Mouse (Mus musculus) gastrocnemius, adult 18-20 months (tissue): Measurements from ENCODE around the gene Syt11. TPM values are rescaled to one million over a fixed set of nuclear protein-coding genes. Genes with fewer than 3 reads are reported as not detected.
A peak's percentile ranks its signal among the peaks of the same experiment; 100 is the strongest.
"Not testable (repeated sequence)": the region's sequence is repeated elsewhere in the genome, so short reads cannot be mapped to it uniquely, and the experiment has no call there.

Experiments used
- DNase-seq: peaks from one replicate; pipeline ENCODE4 v3.0.0; 2021; ENCODE audit warnings: low spot score
- total RNA-seq, 2 experiments: library from RNA; stranded (reverse); gene quantifications; 2 replicates each; pipeline ENCODE4 v1.2.3; 2021

Syt11 gene
- total RNA-seq, 2 experiments from 2014 or later = 3.7 to 4.6 TPM

DNA sequence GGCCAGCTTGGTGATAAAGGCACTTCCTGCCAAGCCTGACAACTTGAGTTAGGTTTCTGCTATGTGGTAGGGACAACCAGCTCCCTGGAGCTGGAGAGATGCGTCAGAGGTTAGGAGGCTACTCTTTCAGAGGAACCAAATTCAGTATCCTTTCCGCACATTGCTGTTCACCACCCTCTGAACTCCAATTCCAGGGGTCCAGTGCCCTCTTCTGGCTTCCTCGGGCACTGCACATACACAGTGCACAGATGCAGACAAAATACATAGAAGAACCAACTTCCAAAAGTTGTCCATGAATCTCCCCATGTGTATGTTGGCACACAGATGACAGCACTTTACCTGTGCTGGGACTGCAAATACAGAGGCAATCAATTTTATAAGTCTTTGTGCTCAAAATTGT is 36.3 kb downstream of the Syt11 start:
- DNase-seq = peak; percentile 62

DNA sequence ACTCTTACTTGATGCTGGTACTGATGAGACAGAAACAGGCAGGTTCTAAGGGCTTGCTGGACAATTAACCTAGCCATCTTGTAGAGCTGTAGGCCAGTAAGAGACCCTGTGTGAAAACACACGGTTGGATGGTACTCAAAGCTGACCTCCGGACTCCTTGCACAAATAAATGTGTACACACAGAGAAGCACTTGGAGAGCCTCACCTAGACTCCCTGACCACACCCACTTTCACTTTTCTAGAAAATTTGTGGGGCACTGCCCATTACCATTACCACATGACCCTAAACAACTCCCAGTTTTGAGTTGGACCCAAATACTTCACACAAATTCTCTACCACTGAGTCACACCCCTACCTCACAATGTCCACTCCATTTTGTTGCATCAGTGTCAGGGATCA is 38.4 kb downstream of the Syt11 start:
- no peak for DNase-seq

DNA sequence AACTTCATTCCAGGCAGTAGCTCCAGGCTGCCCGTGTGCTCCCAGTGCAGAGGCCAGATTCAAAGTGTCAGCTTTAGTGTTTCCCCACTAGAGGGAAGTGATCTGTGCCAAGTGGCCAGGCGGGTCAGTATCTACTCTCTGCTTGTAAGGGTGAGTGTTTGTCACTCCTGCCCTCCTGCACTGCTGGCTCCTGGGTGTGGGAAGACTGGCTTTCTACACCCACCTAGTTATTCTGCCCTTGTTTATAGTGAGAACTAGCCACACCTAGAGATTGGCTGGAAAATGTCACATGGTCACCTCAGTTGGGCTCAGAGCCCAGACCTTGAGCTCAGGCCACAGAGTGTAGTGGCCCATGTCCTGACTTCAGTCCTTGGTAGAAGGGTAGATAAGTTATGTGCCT is 55.9 kb downstream of the Syt11 start:
- peak; percentile 52 for DNase-seq

DNA sequence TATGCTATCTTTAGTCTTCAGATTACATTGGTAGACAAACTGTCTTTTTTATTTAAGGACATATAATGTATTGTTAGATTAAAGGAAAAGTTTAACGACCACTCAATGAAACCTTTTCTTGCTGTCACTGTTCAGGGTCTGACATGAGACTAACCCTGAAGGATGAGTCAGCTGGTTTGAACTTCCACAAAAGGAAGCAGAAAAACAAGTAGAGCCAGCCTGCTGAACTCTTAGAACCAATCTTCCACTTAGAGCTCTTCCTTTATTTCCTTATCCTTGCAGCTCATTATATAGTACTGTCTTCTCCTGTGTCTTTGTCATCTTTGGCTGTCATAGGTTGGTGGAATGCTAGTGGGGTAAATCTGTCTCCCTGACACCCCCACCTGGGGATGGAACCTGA is 57.1 kb downstream of the Syt11 start:
- no peak for DNase-seq

DNA sequence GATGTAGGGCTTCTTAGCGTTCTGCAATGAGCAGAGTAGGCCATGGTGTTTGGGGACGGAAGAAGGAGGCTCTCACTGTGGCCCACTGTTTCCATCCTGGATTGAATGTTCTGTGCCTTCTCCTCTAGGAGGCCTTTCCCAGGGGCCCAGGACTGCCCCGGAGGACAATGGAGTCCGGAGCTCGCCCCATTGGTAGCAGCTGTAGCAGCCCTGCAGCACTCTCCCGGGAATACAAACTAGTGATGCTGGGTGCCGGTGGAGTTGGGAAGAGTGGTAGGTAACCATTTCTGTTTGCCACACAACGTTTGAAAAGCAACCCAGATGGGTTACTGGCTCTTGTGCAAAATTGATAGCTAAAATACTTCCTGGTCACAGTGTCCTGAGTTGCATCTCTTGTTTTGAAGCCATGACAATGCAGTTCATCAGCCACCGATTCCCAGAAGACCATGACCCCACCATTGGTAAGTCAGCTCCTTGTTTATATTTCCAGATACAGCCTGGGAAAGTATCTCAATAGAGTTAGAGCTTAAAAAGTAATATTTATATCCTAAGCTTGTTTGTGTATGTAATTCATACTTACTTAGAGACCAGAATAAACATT is 57.7 kb downstream of the Syt11 start:
- no peak for DNase-seq

DNA sequence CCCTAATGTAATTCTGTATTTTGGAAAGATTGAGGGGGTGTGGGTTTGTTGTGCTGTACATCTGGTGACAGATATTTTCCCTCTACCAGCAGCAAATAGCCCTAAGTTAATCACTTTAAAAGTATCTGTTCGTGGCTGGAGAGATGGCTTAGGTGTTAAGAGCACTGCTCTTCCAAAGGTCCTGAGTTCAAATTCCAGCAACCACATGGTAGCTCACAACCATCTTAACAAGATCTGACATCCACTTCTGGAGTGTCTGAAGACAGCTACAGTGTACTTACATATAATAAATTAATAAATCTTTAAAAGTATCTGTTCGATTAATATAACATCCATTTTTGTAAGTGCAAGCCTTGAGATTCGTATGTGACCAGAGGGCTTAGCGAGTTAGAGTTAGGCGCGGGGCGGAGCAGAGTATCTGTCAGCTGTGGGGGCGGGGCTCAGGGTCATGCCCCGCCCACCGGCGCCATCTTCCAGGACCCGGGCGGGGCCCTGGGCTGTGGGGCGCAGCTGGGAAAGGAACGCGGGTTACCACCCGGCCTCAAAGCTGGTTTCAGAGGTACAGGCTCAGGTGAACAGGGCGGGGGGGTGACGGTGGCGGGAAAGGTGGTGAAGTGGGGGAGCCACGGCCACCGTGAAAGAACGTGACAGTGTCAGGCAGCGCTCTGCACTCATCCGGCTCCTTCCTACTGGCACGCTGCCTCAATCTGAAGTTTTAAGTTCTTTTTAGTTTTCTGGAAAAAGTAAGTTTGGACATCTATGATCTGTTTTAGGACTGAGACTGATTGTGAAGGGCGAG is 58.4 kb downstream of the Syt11 start, which contains the start of gene Rit1:
Rit1 (plus strand) TSS at position 440 of the 799 bp plus-strand sequence.
- peak; percentile 82 for DNase-seq

DNA sequence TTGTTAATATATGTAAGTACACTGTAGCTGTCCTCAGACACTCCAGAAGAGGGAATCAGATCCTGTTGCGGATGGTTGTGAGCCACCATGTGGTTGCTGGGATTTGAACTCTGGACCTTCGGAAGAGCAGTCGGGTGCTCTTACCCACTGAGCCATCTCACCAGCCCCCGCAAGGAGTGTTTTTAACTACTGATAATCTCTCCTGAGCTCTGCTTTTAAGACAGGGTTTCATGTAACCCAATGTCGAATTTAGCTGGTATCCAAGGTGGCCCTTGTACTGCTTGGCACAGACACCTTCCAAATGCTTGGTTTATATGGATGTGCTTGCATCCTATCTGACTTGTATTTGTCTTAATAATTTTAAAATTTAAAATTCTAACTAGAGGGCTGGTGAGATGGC is 59.2 kb downstream of the Syt11 start:
- DNase-seq = not testable (repeated sequence)

DNA sequence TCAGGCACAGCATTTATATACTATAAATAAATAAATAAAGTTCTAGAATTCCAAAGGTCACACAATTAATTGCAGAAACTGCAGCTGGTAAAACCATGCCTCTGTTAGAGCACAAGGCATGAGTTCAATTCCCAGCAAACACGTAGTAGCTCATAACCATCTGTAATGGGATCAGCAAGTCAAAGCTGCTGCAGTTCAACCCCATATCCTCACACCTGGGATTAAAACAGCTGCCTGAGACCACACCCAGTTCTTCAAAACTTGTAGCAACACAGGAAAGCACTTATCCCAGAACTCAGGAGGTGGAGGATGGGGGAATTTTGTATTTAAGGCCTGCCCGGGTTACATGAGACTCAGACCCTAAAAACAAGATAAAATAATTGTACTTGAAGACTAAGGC is 60.2 kb downstream of the Syt11 start:
- no peak for DNase-seq

DNA sequence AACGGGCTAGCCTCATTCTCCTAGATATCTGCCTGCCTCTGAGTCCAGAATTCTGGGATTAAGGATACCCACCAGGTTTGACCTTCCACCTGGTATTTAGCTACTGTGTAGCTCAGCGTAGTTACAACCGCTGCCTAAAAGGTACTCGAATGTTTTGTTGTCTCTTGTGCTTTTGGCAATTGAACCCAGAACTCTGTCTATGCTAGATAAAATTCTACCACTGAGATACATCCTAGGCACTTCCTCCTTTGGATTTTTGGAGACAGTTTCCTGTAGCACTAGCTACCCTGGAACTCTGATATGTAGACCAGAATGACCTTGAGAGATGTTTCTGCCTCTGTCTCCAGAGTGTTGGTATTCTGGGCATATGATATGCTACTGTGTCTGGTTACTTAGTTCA is 61.3 kb downstream of the Syt11 start:
- DNase-seq = no peak

DNA sequence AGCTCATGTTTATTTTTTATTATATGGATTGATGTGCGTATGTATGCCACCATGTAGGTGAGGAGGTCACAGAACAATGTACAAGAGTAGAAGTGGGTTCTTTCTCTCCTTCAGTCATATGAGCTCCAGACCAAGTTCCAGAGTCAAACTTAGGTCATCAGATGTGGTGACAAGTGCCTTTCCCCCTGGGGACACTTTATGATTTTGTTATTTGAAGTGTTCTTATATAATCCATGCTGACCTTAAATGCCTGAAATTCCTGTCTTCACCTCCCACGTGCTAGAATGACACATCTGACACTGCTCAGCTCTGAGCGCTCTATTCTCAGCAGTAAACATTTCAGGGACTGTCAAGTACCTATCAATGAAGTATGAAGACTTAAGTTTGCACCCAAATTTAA is 73.7 kb downstream of the Syt11 start:
- no peak for DNase-seq

DNA sequence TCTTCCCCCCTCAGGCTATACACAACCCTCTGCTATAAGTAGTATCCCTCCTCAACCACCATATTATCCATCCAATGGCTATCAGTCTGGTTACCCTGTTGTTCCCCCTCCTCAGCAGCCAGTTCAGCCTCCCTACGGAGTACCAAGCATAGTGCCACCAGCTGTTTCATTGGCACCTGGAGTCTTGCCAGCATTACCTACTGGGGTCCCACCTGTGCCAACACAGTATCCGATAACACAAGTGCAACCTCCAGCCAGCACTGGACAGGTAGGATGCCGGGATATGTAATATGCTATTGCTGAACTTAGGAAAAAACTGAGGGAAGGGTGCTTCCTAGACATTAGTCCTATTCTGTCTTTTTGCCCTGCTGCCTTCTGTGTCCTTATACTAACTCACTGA is 74.7 kb downstream of the Syt11 start:
- DNase-seq = no peak

DNA sequence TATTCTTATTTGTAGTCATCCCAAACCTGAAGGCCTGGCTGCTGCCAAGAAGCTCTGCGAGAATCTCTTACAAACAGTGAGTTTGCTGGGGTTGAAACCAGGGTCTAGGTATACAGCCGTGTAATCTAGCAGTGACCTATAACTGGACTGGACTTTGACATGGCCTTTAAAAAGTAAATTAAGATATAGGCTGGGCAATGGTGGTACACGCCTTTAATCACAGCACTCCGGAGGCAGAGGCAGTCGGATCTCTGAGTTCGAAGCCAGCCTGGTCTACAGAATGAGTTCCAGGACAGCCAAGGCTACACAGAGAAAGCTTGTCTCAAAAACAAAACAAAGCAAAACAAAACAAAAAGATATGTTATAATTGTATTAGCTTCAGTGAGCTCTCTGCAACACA is 76.1 kb downstream of the Syt11 start:
- DNase-seq = no peak

DNA sequence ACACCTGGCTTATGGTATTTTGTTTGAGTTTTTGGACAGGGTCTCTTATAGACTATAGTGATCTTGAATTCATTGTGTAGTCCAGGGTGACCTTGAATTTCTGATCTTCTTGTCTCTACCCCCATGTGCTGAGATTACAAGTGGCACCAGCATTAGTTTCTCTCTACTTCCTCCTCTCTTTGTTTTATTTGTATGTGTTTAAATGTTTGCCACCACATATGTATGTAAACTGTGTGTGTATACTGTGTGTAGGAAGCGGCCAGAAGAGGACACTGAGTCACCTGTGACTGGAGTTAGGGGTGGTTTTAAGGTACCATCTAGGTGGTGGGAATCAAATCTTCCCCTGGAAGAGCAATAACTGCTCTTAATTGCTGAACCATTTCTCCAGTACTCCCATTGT is 76.9 kb downstream of the Syt11 start:
- DNase-seq = no peak

DNA sequence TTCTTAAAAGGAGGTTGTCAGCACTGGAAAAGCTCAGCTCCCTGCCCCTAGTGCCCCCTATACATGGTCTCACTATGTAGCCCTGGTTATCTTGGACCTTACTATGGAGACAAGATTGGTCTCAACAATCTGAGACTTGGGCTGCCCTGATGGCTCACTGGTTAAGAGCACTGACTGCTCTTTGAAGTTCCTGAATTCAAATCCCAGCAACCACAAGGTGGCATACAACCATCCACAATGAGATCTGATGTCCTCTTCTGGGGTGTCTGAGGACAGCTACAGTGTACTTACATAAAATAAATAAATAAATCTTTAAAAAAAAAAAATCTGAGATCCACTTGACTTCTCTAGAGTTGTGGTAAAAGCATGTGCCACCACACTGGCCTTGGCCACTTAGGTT is 79.4 kb downstream of the Syt11 start:
- no peak for DNase-seq

Other genes starting within 250 kb of the Syt11 start
- gene Mex3a, start 242.8 kb downstream of the Syt11 start, total RNA-seq = under 1 TPM; 0.17 to 0.18 TPM
- not detected for gene Rab25, start 226.9 kb downstream of the Syt11 start, total RNA-seq
- 10 to 100 TPM; 90.8 to 95.9 TPM for gene Lamtor2, start 222.1 kb downstream of the Syt11 start, total RNA-seq
- 10 to 100 TPM; 86.3 to 89.9 TPM for gene Ubqln4, start 221.4 kb downstream of the Syt11 start, total RNA-seq
- gene Ssr2, start 199.3 kb downstream of the Syt11 start, total RNA-seq = 10 to 100 TPM; 40.4 to 44.2 TPM
- 10 to 100 TPM; 11.5 to 20.0 TPM for gene Arhgef2, start 169.2 kb downstream of the Syt11 start, total RNA-seq
- not detected for gene Rxfp4, start 122.0 kb downstream of the Syt11 start, total RNA-seq
- gene Khdc4, start 89.4 kb downstream of the Syt11 start, total RNA-seq = 10 to 100 TPM; 18.7 to 23.4 TPM
- gene Rit1, start 58.3 kb downstream of the Syt11 start, total RNA-seq = 10 to 100 TPM; 18.0 to 22.4 TPM
- 10 to 100 TPM; 13.4 to 13.7 TPM for gene Gon4l, start 60.1 kb upstream of the Syt11 start, total RNA-seq
- 1 to 10 TPM; 6.7 to 8.4 TPM for gene Msto1, start 138.8 kb upstream of the Syt11 start, total RNA-seq
- 10 to 100 TPM; 31.0 to 33.3 TPM for gene Ash1l, start 175.5 kb upstream of the Syt11 start, total RNA-seq
- gene Dap3, start 176.0 kb upstream of the Syt11 start, total RNA-seq = 10 to 100 TPM; 64.8 to 74.2 TPM